Mouse (Mus musculus) CH12.LX (cell line): ENCODE measurements around the gene Pbrm1. TPM values are rescaled to one million over a fixed set of nuclear protein-coding genes. Genes with fewer than 3 reads are reported as not detected.

Source experiments
- DNase-seq: peaks from one replicate; pipeline ENCODE4 v3.0.0-alpha.2; 2013; ENCODE audit errors: extremely low read depth
- H3K27ac ChIP-seq: 2 replicates; pipeline ENCODE4 v1.5.1; 2012; ENCODE audit warnings: low read depth, mild to moderate bottlenecking, control low read depth, moderate library complexity; ENCODE audit not compliant: insufficient read depth
- H3K27me3 ChIP-seq: replicated peaks from 2 replicates; pipeline ENCODE3; 2012; ENCODE audit warnings: inconsistent platforms
- H3K36me3 ChIP-seq, 2 experiments: replicated peaks in 1 of 2; 2 replicates each; pipeline versions ENCODE3 to v1.6.1; 2012; ENCODE audit warnings: inconsistent platforms in 1 of 2, low read length in 1 of 2, mild to moderate bottlenecking in 1 of 2, mixed read lengths in 1 of 2, moderate library complexity in 1 of 2; ENCODE audit not compliant: control insufficient read depth in 1 of 2, insufficient read depth in 1 of 2
- H3K4me1 ChIP-seq, 2 experiments: 2 replicates each; pipeline ENCODE4 v1.6.1; 2012; ENCODE audit warnings: inconsistent platforms in 1 of 2, moderate library complexity in 1 of 2; ENCODE audit not compliant: insufficient read depth in 2 of 2, control insufficient read depth in 1 of 2
- H3K4me2 ChIP-seq: 2 replicates; pipeline ENCODE4 v1.6.1; 2012; ENCODE audit warnings: low read depth, mild to moderate bottlenecking, control low read depth; ENCODE audit not compliant: poor library complexity, insufficient read depth, severe bottlenecking
- H3K4me3 ChIP-seq, 3 experiments: fragments of 150-350 bp in 1 of 3; sonication (generic) in 1 of 3; replicated peaks in 1 of 3; 2 replicates each; pipeline versions ENCODE3 to v1.5.1; 2011 to 2012; ENCODE audit warnings: low read depth in 2 of 3, low read length in 2 of 3, mild to moderate bottlenecking in 2 of 3, moderate library complexity in 2 of 3, control low read depth in 1 of 3, improper control_type of control experiment in 1 of 3, inconsistent platforms in 1 of 3, mixed read lengths in 1 of 3; ENCODE audit not compliant: poor library complexity in 1 of 3
- H3K79me2 ChIP-seq: replicated peaks from 2 replicates; pipeline ENCODE4 v1.6.1; 2012; ENCODE audit warnings: mild to moderate bottlenecking, moderate library complexity; ENCODE audit not compliant: control insufficient read depth, poor library complexity, insufficient read depth, severe bottlenecking; ENCODE audit errors: extremely low read depth
- H3K9ac ChIP-seq: 2 replicates; pipeline ENCODE4 v1.6.1; 2012; ENCODE audit warnings: low read depth, mild to moderate bottlenecking, control low read depth, moderate library complexity; ENCODE audit not compliant: insufficient read depth
- H3K9me3 ChIP-seq: replicated peaks from 2 replicates; pipeline ENCODE3; 2012; ENCODE audit warnings: low read length, inconsistent platforms, mixed read lengths
- CTCF ChIP-seq, 2 experiments: IDR thresholded peaks in 1 of 2; conservative IDR thresholded peaks in 1 of 2; 2 replicates each; pipeline ENCODE4 v1.5.1; 2011 to 2012; ENCODE audit warnings: low read depth in 2 of 2, low read length in 2 of 2, improper control_type of control experiment in 1 of 2, inconsistent platforms in 1 of 2, mild to moderate bottlenecking in 1 of 2, moderate library complexity in 1 of 2
- E2F4 ChIP-seq: IDR thresholded peaks from 2 replicates; pipeline ENCODE4 v1.6.1; 2011; ENCODE audit warnings: low read depth, low read length, improper control_type of control experiment; ENCODE audit not compliant: insufficient replicate concordance
- ETS1 ChIP-seq: conservative IDR thresholded peaks from 2 replicates; pipeline ENCODE4 v1.6.1; 2012; ENCODE audit warnings: low read depth, mild to moderate bottlenecking, inconsistent platforms, low read length, improper control_type of control experiment, moderate library complexity
- IRF4 ChIP-seq: IDR thresholded peaks from 2 replicates; pipeline ENCODE4 v1.6.1; 2014; ENCODE audit warnings: low read depth, mild to moderate bottlenecking, inconsistent platforms, low read length, improper control_type of control experiment
- JUND ChIP-seq: conservative IDR thresholded peaks from 2 replicates; pipeline ENCODE4 v1.6.1; 2011; ENCODE audit warnings: low read depth, low read length, improper control_type of control experiment
- KAT2A ChIP-seq: IDR thresholded peaks from 2 replicates; pipeline ENCODE4 v1.6.1; 2012; ENCODE audit warnings: low read length, improper control_type of control experiment, inconsistent platforms; ENCODE audit not compliant: insufficient replicate concordance
- MAFK ChIP-seq: IDR thresholded peaks from 2 replicates; pipeline ENCODE4 v1.6.1; 2011; ENCODE audit warnings: low read length, improper control_type of control experiment; ENCODE audit not compliant: insufficient replicate concordance
- MAX ChIP-seq: IDR thresholded peaks from 2 replicates; pipeline ENCODE4 v1.6.1; 2011; ENCODE audit warnings: low read length, improper control_type of control experiment
- MAZ ChIP-seq: IDR thresholded peaks from 2 replicates; pipeline ENCODE4 v1.6.1; 2012; ENCODE audit warnings: low read depth, mild to moderate bottlenecking, inconsistent platforms, low read length, improper control_type of control experiment, moderate library complexity
- MEF2A ChIP-seq: IDR thresholded peaks from 2 replicates; pipeline ENCODE4 v1.6.1; 2014; ENCODE audit warnings: low read depth, mild to moderate bottlenecking, inconsistent platforms, low read length, improper control_type of control experiment, borderline replicate concordance
- MXI1 ChIP-seq: IDR thresholded peaks from 2 replicates; pipeline ENCODE4 v1.6.1; 2011; ENCODE audit warnings: mild to moderate bottlenecking, low read depth, low read length, improper control_type of control experiment
- MYC ChIP-seq: IDR thresholded peaks from 2 replicates; pipeline ENCODE4 v1.6.1; 2011; ENCODE audit warnings: low read depth, mild to moderate bottlenecking, improper control_type of control experiment, low read length
- NELFE ChIP-seq: IDR thresholded peaks from 2 replicates; pipeline ENCODE4 v1.6.1; 2011; ENCODE audit warnings: low read depth, low read length, improper control_type of control experiment
- NRF1 ChIP-seq: IDR thresholded peaks from 2 replicates; pipeline ENCODE4 v1.6.1; 2014; ENCODE audit warnings: low read depth, mild to moderate bottlenecking, inconsistent platforms, low read length, improper control_type of control experiment, moderate library complexity
- PAX5 ChIP-seq: IDR thresholded peaks from 2 replicates; pipeline ENCODE4 v1.6.1; 2012; ENCODE audit warnings: low read length, inconsistent platforms, mixed read lengths
- POLR2AphosphoS2 ChIP-seq: IDR thresholded peaks from 2 replicates; pipeline ENCODE4 v1.6.1; 2011; ENCODE audit warnings: low read depth, low read length, improper control_type of control experiment
- RAD21 ChIP-seq: IDR thresholded peaks from 2 replicates; pipeline ENCODE4 v1.6.1; 2011; ENCODE audit warnings: low read depth, mild to moderate bottlenecking, low read length, improper control_type of control experiment, moderate library complexity
- RCOR1 ChIP-seq: conservative IDR thresholded peaks from 2 replicates; pipeline ENCODE4 v1.6.1; 2012; ENCODE audit warnings: low read depth, mild to moderate bottlenecking, inconsistent platforms, low read length, improper control_type of control experiment
- SIN3A ChIP-seq: IDR thresholded peaks from 2 replicates; pipeline ENCODE4 v1.6.1; 2012; ENCODE audit warnings: low read length, improper control_type of control experiment, inconsistent platforms
- TBP ChIP-seq: conservative IDR thresholded peaks from 2 replicates; pipeline ENCODE4 v1.6.1; 2011; ENCODE audit warnings: low read depth, low read length, improper control_type of control experiment
- UBTF ChIP-seq: IDR thresholded peaks from 2 replicates; pipeline ENCODE4 v1.6.1; 2012; ENCODE audit warnings: low read depth, mild to moderate bottlenecking, inconsistent platforms, low read length, improper control_type of control experiment, moderate library complexity
- USF1 ChIP-seq: IDR thresholded peaks from 2 replicates; pipeline ENCODE4 v1.6.1; 2014; ENCODE audit warnings: low read depth, mild to moderate bottlenecking, inconsistent platforms, low read length, improper control_type of control experiment
- ZC3H11A ChIP-seq: IDR thresholded peaks from 2 replicates; pipeline ENCODE4 v1.6.1; 2012; ENCODE audit warnings: low read depth, mild to moderate bottlenecking, inconsistent platforms, low read length, improper control_type of control experiment
- ZKSCAN1 ChIP-seq: IDR thresholded peaks from 2 replicates; pipeline ENCODE4 v1.6.1; 2012; ENCODE audit warnings: low read depth, inconsistent platforms, low read length, improper control_type of control experiment, borderline replicate concordance
- ZMIZ1 ChIP-seq: IDR thresholded peaks from 2 replicates; pipeline ENCODE4 v1.6.1; 2012; ENCODE audit warnings: low read depth, mild to moderate bottlenecking, inconsistent platforms, low read length, improper control_type of control experiment
- dilution Hi-C: fragments of 300-500 bp; cut with MboI; formaldehyde crosslinking; loops from 2 replicates; pipeline ENCODE4 v1.14.3; 2020; ENCODE audit warnings: low sequenced_read_pairs; ENCODE audit not compliant: extremely low pct_unique_long_range_greater_than_20kb, extremely low pct_ligation_motif_present
- in situ Hi-C: fragments of 300-500 bp; cut with MboI; formaldehyde crosslinking; loops from 3 replicates; pipeline ENCODE4 v1.14.3; 2019; ENCODE audit warnings: low sequenced_read_pairs, low pct_ligation_motif_present, low pct_unique_long_range_greater_than_20kb, mixed read lengths
- polyA plus RNA-seq: library from polyadenylated mRNA; unstranded; fragments of >175 nt; gene quantifications from 2 replicates; pipeline ENCODE4 v1.2.1, GENCODE M21; 2012; ENCODE audit warnings: low read depth; ENCODE audit not compliant: insufficient read length
- total RNA-seq, 2 experiments: library from RNA; depleted of rRNA; stranded (reverse); fragments of 300-350 nt in 1 of 2; fragments of >200 nt in 1 of 2; gene quantifications; 2 replicates each; pipeline ENCODE4 v1.2.3; 2012 to 2014

The Pbrm1 gene
- total and polyA plus RNA-seq, 3 experiments, result 20.4 to 28.8 (median 22.6) TPM

DNA sequence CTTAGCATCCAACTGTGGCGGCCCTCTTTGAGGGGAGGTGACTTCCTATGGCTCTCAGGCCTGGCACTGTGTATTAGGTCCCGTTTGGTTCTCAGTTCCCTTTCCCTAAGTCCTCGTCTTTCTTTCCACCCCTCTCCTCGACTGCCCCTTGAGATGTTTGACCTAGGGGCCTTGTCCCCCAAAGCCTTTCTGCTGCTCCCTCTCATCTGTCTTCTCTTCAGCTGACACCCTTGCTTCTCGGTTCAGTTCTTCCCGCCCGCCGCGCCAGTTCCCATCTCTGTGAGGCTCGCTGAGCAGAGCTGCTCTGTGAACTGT lies 118.3 kb downstream of the Pbrm1 start:
- Histone ChIP-seq H3K4me1 (peaks cover 0 to 3% of the 10 kb centered on the region in 2 experiments; a peak in 2 of 4 replicates), H3K79me2 (no peaks in the 10 kb centered on the region), H3K9ac (no peak overlapping the region), H3K9me3 (no peaks in the 10 kb centered on the region), H3K27me3 (peaks cover 13% of the 10 kb centered on the region), H3K27ac (no peak overlapping the region), H3K4me2 (no peak overlapping the region), H3K4me3 (no peak overlapping the region), H3K36me3 (peaks cover 26 to 63% of the 10 kb centered on the region in 2 experiments)
- TF ChIP-seq ZKSCAN1, result no peak
- TF ChIP-seq NRF1, result no peak
- no peak for TF ChIP-seq SIN3A
- no peak for TF ChIP-seq KAT2A
- no peak for TF ChIP-seq CTCF (conservative IDR thresholded peaks at IDR 0.05 in 1 of 2, IDR thresholded peaks at IDR 0.05 in 1 of 2; ENCODE audit: low read depth in 2 of 2, low read length in 2 of 2)
- TF ChIP-seq MAZ, result no peak
- TF ChIP-seq JUND, result no peak
- no peak for TF ChIP-seq ETS1
- dilution Hi-C loops, result no loop called here
- DNase-seq, result no peak
- in situ Hi-C loops, result no loop called here

DNA sequence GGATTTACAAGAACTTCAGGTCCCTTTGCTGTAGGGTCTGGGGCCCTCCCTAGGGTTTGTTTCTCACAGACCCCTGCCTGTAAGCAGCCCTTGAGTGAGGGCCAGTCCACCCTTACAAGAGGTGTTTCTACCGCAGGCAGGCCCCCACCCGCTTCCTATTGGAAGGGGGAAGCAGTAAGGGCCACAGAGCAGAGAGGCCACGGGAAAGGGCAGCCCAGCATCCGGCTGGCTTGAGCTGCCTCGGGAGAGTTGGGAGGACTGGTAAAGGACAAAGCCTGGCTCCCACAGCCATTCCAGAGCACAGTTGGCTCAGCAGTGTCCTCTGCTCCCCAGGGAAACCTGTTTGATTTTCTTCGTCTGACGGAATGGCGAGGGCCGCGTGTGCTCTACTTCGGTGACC lies 118.9 kb downstream of the Pbrm1 start:
- dilution Hi-C loops (no loop called here), in situ Hi-C loops (no loop called here)
- peaks cover 0 to 3% of the 10 kb centered on the region in 2 experiments; a peak in 2 of 4 replicates for H3K4me1 ChIP-seq
- no peak overlapping the region for H3K4me2 ChIP-seq
- no peak overlapping the region for H3K9ac ChIP-seq
- peaks cover 29 to 68% of the 10 kb centered on the region in 2 experiments for H3K36me3 ChIP-seq
- peaks cover 5% of the 10 kb centered on the region for H3K9me3 ChIP-seq
- no peak overlapping the region for H3K27ac ChIP-seq
- DNase-seq, result no peak
- no peak for TF ChIP-seq UBTF
- no peak for TF ChIP-seq MEF2A
- no peak for TF ChIP-seq MAX
- TF ChIP-seq RCOR1, result no peak
- no peak for TF ChIP-seq PAX5
- TF ChIP-seq RAD21, result no peak
- no peak for TF ChIP-seq MYC
- TF ChIP-seq TBP, result no peak
- TF ChIP-seq ZC3H11A, result no peak
- no peak for TF ChIP-seq MXI1
- no peak for TF ChIP-seq USF1
- TF ChIP-seq E2F4, result no peak
- no peak for TF ChIP-seq IRF4
- TF ChIP-seq POLR2AphosphoS2, result no peak
- no peak for TF ChIP-seq MAFK
- no peak for TF ChIP-seq NELFE
- no peak for TF ChIP-seq ZMIZ1
- H3K4me3 ChIP-seq, result no peak overlapping the region
- H3K27me3 ChIP-seq, result peaks cover 8% of the 10 kb centered on the region
- H3K79me2 ChIP-seq, result no peaks in the 10 kb centered on the region
